Mouse (Mus musculus) lung, postnatal 4 days (tissue): Measurements from ENCODE around the gene Sergef.

ENCODE experiments used
- DNase-seq, 2 experiments: peaks; one replicate each; pipeline ENCODE4 v3.0.0; 2021

The Sergef gene

DNA sequence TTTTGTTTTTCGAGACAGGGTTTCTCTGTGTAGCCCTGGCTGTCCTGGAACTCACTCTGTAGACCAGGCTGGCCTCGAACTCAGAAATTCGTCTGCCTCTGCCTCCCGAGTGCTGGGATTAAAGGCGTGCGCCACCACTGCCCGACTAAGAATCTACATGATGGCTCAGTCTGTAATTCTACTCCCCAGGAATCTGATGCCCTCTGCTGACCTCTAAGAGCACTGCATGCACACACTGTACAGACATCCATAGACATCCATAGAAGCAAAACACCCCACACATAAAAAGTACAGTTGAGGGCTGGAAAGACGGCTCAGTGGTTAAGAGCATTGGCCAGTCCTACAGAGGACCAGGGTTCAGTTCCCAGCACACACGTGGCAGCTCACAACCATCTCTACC is 70.1 kb downstream of the Sergef start:
- DNase-seq: peak in 1 of 2 experiments; percentile 52

DNA sequence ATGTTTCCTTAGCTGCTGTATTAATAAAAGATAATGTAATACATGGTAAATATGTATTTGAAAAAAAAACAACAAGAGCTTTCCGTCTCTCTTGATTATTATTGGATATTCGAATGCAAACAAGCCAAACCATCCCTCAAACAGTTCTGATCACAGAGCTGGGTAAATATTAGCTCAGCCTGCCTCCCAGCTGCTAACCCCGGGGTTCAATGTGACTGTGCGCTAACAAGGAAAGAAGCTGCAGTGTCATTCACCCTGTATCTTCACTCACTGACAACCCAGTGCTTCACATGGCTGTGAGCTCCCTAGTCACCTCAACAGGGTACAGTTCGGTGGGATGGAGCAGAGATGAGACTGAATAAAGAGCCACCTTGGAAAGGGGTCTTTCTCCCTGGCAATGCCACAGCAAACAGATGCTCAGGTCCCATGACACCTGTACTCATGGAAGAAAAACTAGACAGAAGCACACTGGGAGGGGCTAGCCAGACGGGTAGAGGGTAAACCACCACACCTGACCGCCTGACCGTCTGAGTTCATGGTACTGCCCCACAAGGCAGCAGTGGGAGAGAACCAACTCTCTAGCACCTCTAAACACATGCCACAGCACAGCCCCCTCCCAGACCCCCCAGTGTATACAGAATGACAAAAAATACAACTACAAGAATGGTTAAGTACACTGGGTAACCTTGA is 73.1 kb downstream of the Sergef start:
- DNase-seq: no peak

DNA sequence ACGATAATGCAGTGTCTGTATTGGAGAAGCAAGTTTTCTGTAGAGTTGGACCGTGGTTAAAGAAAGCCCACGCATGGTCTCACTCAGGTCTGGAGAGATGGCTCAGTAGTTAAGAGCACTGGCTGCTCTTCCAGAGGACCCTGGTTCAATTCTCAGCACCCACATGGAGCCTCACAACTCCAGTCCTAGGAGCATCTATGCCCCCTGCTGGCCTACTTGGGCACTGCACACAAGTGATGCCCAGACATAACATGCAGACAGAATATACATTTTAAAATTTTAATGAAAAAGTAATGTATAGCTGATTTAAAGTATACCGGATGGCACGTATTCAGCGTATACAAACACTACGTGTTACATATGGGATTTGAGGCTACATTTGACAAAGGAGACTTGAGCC is 74.2 kb downstream of the Sergef start:
- DNase-seq: no peak

DNA sequence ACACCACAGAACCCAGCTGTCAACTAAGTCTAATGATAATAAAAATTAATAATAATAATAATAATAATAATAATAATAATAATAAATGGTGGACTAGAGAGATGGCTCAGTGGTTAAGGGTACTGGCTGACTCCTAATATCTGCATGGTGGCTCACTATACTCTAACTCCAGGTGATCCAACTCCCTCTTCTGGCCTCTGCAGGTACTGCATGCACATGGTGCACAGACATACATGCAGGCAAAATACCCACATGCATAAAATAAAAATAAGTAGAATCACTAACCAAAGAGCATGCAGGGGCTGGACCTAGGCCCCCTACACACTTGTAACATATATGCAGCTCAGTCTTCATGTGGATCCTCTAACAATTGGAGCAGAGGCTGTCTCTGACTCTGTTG is 75.8 kb downstream of the Sergef start:
- no peak for DNase-seq

DNA sequence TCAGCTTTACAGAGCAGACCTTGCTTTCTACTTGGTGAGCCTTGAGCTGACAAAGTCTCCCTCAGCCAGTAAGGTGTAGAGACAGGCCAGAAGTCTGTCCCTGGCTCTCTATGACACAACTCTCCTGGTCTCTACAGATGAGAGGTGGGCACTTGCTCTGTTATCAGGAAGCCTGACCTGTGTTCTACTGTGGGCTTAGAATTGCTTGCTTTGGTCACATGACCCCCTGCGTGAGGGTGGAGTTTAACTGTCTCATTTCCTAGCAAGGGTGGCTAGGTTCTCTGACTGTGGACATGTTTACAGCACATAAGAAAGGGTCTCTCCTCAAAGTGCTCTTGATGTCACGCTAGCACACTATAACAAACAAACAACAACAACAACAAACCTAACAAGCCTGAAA is 79.5 kb downstream of the Sergef start:
- DNase-seq: no peak

DNA sequence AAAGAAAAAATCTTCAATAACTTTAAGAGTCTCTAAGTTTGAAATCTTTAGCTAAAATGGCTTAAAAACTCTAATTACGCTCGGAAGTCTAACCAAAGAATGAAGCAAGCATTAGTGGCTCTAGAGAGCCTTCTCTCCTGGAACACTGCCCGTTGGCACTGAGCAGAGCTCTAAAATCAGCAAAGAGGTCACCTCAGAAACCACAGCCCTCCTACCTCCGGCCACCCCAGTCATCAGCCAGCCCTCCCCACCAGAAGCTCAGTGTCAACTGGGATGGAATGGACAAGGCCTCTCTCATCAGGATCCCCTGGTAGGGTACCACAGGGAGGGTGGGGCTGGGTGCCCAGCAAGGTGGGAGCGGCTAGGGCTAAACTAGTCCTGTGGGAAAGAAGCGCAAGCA is 80.0 kb downstream of the Sergef start:
- DNase-seq: peak; percentile 46 to 56

DNA sequence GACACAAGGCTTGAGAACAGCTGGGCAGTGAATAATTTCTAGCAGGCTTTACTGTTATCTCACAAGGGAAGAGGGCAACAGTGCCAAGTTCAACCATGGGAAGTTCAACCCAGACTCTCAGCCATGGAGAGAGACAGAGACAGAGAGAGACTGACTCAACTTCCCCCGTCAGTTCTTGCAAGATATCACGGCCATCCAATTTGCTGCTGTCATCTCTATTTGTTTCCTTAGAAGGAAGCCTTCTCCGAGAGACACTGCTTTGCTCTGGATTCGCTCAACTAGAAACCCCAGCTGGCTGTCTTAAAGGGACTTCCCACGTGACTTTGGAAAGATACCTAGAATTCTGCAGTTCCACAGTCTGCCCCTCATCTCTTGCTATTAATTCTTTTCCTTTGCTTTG is 80.6 kb downstream of the Sergef start:
- no peak for DNase-seq

DNA sequence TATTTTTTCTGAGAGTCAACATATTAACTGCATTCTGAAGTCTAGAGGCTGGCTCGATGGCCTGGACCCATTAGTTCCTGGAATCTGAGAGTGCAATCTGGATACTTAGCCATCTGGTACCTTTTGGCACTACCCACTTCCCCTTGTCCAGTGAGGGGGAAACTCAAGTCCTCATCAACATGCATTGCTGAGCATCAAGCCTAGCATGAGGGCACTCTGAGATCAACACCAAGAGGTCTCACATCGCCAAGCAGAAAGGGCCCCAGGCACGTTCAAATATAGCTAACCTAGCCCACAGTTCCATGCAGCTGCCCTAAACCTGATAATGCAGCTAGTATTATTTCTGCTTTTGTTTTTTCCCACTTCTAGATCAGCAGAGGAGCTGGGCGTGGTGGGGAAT is 81.6 kb downstream of the Sergef start:
- no peak for DNase-seq

DNA sequence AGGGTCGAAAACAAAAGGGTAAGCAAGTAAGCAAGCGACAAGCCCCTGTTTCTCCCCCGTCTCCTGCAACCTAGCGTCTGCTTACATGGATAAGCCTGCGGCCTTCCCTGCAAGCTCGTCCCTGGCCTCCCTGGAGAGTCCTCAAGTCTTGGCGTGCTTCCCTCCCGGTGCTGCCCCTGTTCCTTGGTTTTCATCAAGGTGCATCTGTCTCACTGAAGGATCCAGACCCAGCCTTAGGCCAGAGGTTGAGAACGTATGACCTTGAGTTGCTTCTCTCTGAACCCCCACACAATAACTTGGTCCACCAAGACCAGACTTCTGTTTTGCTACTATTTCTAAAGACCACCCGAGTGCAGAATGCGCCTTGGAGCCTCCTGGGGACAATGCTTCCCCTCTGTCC is 82.2 kb downstream of the Sergef start:
- DNase-seq: no peak

DNA sequence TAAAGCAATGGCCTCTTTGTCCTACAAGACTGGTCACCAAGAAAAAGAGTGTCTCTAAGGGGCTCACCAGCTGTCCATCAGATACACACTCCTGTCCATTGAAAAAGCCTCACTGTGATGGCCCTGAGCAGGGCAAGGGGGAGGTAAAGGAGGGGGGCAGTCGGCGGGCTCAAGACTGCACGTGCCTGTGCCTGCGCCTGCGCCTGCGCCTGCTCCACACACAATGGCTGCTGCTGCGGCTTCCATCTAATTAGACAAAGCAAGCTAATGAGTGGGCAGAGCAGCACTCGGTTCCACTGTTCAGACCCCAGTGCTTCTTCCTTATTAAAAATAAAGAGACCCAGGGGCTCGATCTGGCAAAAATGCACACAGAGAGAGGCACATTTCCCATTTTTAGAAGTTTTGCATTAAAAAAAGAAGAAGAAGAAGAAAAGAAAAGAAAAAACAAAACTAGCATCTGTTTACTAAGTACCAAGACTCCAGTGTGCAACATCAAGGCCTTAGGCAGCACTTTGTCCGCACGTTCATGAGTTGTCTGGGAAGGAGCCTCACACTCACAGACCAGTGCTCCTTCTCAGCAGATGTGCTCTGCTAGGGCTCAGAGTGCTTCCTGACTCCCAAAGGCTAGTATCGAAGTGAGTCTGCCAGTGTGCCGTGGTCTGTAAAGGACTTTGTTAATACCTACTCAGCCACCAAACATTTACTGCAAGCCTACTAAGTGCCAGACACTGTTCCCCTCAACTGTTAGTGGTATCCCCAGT is 83.1 kb downstream of the Sergef start:
- no peak for DNase-seq

DNA sequence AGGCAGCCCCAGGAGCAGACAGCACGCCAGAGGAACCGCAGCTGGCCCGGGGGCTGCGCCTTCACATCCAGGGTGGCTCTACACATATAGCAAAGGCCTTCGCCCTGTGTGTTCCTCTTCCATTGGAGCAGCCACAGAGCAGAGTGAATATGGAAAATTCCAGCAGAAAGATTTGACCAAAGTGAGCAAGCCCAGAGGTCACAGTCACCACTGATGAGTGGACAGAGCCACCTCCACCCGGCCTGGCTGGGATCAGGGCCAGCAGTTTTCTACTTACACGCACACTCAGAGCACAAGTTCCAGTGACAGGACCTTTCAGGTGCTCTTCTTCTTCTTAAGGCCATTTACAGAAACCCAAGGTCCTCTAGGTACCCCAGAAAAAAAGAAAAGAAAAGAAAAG is 83.9 kb downstream of the Sergef start:
- no peak for DNase-seq

DNA sequence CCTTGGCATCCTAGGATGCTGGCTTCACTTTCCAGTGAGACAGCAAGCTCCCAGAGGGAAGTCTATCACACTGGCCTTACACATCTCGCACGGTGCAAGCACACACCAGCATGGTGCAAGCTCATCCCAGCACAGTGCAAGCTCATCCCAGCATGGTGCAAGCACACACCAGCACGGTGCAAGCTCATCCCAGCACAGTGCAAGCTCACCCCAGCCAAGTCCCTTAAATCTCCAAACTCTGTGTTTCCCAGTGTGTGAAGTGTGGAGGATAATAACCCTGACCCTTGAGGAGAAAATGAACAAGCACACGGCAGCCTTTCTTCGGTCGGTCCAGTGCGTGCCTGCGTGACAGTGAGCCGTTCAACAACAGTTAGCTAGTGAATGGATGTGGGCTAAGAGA is 84.8 kb downstream of the Sergef start:
- DNase-seq: no peak

DNA sequence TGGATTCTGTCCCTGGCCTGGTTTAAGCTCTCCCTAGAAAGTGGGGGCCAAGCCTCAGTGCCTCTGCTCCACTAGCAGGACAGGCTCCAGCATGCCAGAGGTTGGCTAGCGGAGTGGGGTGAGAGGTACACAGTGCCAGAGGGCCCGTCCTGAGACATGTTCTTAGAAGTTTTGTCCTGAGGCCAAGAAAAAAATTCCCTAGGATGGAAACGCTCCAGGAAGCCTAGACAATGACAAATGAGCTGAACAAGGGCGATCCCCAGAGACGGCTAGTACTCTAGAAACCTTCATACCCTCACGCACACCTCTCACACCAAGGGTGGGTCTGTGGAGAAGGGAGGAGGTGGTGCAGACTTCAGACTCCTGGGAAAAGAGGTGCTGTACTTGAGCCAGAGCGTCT is 85.6 kb downstream of the Sergef start:
- DNase-seq: peak; percentile 20 to 56

DNA sequence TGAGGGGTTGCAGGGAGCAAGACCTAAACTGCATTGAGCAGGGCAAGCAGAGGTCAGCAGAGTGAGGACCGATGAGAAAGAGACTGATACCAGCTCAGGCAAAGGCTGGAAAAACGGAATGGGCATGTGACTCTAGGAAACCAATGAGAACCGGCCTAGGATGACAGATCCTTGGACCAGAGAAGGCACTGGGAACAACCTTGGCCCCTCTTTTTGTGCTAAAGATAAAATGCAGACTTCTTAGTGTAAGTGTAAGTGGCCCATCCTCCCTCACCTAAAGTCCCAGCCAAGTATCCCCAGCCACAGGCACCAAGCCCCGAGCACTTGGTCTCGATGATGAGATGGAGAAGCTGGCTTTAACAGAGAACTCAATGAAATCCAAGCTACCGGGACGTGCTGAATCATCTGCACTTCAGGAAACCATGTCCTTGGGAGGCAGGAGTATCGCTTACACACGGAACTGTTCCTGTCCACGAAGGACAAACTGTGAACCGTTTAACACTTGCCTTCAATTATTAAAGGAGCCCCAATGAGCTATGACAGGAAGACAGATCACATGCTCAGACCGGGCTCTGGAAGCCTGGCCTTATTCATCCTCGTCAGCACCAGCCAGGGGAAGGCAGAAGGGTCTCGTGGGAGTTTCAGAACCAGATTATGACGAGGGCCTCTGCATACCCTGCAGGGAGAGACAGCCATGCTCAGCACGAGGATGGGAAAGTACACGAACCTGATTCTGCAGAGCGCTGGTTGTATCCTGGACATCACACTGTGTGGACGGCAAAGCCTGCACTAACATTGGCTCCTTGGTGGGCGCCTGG is 87.5 kb downstream of the Sergef start:
- DNase-seq: no peak

DNA sequence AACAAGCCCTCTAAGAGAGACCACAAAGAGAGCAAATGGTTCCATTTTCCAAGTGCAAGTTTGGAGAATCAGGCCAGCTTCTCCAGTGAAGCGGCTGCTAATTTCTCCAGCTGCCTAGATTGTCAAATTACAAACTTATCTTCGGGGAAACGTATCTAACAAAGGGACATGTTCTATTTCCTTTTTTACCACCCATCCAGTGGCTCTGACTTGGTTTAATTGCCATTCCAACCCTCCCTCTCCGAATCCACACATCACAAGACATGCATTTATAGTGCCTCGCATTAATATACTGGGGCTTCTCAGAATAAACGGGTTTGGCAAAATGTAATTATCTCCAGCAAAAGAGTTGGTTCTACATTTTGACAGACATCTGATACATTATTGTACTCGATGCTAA is 88.4 kb downstream of the Sergef start:
- no peak for DNase-seq

DNA sequence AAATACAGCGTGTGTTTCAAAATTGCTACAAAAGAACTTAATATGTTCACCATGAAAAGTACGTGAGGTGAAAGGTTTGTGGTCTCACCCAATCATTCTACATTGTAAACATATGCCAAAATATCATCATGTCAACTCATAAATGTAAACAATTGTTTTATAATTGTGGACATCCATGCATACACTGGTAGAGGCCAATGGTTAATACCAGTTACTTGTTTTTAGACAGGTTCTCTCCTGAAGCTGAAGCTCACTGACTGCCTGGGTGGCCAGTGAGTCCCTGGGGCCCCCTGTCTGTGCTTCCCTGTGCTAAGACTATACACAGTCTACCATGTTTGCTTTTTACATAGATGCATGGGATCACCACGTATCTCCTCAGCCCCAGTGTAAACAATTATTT is 91.5 kb downstream of the Sergef start:
- DNase-seq: no peak

DNA sequence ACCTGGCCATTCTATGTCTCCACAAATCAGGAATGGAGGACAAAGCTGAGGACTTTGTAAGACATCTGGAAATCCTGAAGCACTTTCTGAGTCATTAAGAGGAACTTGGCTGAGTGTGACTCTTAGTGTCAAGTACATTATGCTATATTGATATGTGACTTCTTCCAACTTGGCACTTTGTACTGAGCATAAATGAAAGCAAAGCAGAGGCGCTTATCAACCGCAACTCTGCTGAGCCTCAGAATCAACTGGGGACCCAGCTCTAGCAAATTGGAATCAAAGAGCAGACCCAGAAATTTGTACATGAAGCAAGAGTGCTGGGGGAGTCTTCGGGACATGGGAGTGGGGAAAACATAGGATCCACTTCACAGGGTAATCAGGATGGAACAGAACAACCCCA is 92.0 kb downstream of the Sergef start:
- DNase-seq: no peak

DNA sequence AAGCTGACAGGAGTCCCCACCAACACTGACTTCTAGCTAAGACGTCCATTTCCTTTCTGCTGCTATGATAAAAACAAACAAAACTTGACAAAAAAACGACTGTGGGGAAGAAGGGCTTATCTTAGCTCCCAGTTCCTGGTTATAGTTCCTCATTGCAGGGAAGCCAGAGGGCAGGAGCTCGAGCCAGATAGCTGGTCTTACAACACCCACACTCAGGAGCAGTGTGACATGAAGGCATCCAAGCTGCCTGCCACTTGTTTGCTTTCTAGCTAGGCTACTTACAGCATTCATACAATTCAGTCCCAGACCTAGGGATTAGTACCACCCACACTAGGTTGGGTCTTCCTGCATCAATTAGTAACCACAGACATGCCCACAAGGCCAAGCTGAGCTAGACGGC is 93.1 kb downstream of the Sergef start:
- peak; percentile 23 to 56 for DNase-seq

DNA sequence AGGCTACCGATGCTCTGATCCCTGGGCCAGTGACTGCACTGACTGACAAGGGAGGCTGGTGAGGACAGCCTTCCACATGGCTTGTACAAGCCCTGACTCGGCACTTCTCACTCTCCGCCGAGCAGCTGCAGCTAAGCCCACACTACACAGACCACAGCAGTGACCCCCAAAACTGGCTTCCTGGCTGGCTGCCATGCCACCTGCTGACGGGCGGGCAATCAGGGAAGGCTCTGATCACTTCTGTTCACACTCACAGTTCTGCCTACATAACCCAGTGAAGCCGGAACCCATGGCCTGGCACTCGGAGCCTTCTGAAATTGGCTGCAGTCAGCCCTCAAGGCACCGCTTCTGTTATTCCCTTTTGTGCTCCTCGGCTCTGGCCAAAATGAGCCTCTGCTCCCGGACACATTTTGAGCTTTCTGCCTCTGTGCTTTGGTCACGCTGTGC is 95.4 kb downstream of the Sergef start:
- no peak for DNase-seq

DNA sequence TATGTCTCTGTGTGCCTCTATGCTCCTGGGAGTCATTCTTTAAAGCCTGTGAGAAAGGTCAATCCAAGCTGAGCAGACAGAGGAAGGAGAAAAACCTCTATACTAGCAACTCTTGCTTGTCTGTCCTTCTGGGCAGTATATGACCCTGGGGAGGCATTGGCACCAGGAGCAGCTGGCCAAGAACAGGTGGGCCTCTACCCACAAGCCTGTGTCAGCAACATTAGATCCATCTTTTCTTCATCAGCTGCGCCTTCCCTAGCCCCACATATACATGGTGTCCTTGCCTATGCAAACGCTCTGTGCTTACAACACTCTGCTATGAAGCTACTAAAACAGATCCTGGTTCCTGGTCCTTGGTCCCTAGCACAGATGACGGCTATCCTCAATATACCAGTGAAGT is 97.5 kb downstream of the Sergef start:
- no peak for DNase-seq

DNA sequence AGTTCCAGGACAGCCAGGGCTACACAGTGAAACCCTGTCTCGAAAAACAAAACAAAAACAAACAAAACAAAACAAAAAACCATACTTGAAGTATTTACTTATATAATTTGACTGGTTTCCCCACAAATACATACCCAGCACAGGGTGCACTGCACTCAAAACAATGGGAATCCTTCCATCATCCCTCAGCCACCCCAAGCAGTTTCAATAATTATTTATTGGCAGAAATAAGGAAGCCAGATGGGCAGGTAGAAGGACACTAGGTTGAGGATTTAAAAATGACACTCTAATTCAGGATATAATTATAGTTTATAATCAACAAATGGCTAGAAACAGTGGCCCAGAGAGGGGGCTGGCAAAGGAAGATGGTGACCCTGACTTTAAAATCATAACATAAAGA is 99.0 kb downstream of the Sergef start:
- DNase-seq: no peak

DNA sequence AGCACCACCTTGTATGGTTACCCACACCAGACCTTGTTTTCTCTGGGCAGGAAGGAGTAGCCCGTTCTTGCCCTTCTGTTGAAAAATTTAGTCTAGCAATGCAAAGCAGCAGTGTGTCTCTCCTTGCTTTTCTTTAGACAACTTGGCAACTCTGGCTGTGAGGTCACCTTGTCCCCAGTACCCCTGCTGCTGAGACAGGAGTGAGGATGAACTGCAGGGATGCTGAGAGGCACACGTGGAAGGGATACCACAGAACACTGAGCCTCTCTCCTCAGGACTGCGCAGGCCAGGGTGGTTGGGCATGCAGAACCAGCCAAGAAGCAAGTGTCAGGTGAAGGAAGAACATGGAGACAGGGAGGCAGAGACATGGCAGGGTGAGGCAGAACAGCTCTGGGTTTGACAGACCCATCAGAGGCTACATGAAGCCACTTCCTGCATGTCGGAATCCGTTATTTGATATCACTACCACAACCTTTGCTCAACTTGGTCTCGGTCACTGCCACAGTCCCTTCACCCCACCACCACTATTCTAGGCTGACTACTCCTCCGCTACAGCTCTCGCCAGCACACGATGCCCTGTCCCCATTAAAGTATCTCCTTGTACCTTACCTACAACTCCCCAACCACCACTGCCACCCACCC is 103.0 kb downstream of the Sergef start:
- DNase-seq: no peak

DNA sequence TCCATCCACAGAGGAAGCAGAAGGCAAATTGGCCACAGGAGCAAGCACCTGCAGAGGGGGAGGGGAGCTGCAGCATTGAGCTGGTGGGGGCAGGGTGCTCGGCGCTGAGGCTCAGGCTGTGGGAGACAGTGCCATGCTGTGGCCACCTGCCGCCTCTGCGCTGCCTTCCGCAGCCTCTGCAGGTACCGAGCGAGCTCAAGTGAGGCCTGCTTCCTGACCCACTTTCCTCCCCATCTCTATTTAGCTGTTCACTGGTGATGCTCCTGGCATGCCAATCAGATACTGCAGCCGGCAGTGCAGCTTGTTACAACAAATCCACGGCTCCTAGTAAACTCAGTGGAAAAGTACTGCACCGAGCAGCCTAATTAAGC is 104.2 kb downstream of the Sergef start:
- peak; percentile 32 to 34 for DNase-seq
